25 mouse cellular contexts compared by ENCODE assay signal in the genomic region with DNA sequence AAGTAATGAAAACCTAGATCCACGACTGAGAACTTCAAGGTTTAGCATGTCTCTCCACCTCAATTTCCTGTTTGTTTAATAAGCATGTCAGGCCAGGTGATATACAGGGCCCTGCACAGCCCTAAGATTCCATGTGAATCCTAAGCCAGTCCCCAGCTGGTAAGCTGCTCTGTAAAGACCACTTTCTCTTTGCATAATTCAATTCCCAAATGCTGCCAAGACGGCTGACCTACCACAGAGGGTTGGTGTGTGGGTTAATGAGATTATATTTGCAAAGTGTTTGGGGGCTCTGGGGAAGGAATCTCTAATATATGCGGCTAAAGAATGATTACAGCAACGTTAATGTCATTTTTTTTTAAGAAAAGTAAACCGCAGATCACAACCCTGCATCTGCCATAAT.
A peak's percentile ranks its signal among the peaks of the same experiment; 100 is the strongest.
DNase-seq lines count a peak whose midpoint lies in the region; ATAC-seq lines count a peak whose summit lies in the region.
"Had no signal": no experiment of that assay in that cellular context is flagged by ENCODE, and none has a peak within 500 bp of the region (broad histone marks: within the 10 kb centered on the region; RNA-seq: fewer than 3 reads in every experiment).

No protein-coding gene starts in this region.

- H3K9me3 ChIP-seq in midbrain, embryonic 13.5 days: no peaks in the 10 kb centered on the region
- no peaks in the 10 kb centered on the region for H3K9me3 ChIP-seq in midbrain, embryonic 15.5 days
- no peaks in the 10 kb centered on the region for H3K9me3 ChIP-seq in hindbrain, embryonic 14.5 days (ENCODE audit: control insufficient read depth, low read length)
- H3K9me3 ChIP-seq: heart, embryonic 12.5 days; kidney, embryonic 15.5 days had no signal

- H3K4me1 ChIP-seq in midbrain, embryonic 13.5 days (replicated peaks): peaks cover 17% of the 10 kb centered on the region; the same call in 1 of the 2 replicates
- peaks cover 4% of the 10 kb centered on the region for H3K4me1 ChIP-seq in midbrain, embryonic 15.5 days
- H3K4me1 ChIP-seq in hindbrain, embryonic 14.5 days (replicated peaks; ENCODE audit: control insufficient read depth, insufficient read depth, low read length): peaks cover 3% of the 10 kb centered on the region; the same call in 1 of the 2 replicates
- H3K4me1 ChIP-seq: kidney, embryonic 15.5 days had no signal

- DNase-seq in heart, adult 11 months: peak; percentile 16
- no peak for DNase-seq in heart, postnatal 25 days (ENCODE audit: low spot score)
- DNase-seq in hindbrain, embryonic 14.5 days (ENCODE audit: low spot score): peak; percentile 39
- DNase-seq in heart, adult 9 months (ENCODE audit: low spot score in 2 of 2): no peak
- DNase-seq in neural tube, embryonic 10.5 days (ENCODE audit: extremely low spot score, low spot score): no peak
- DNase-seq: adrenal gland, adult 8-10 months; B cell, adult 2 months; cerebellum, adult 8-10 months; gastrocnemius, postnatal 10 days; heart, postnatal 10 days; kidney, adult 11 months; kidney, postnatal 36 days; lung, postnatal 4 days; thymus, adult 2 months; thymus, postnatal 4 days had no signal

- no peak overlapping the region for H3K4me2 ChIP-seq in midbrain, embryonic 13.5 days (replicated peaks)
- H3K4me2 ChIP-seq in midbrain, embryonic 15.5 days: no peak overlapping the region
- no peak overlapping the region for H3K4me2 ChIP-seq in hindbrain, embryonic 14.5 days (replicated peaks)
- H3K4me2 ChIP-seq: heart, embryonic 12.5 days; kidney, embryonic 15.5 days had no signal

- no peaks in the 10 kb centered on the region for H3K36me3 ChIP-seq in midbrain, embryonic 13.5 days
- H3K36me3 ChIP-seq in midbrain, embryonic 15.5 days (replicated peaks): no peaks in the 10 kb centered on the region
- H3K36me3 ChIP-seq in hindbrain, embryonic 14.5 days (replicated peaks; ENCODE audit: control insufficient read depth, insufficient read depth): no peaks in the 10 kb centered on the region
- H3K36me3 ChIP-seq: G1E; heart, embryonic 12.5 days; kidney, embryonic 15.5 days had no signal

- H3K4me3 ChIP-seq in midbrain, embryonic 13.5 days (replicated peaks): no peak overlapping the region
- H3K4me3 ChIP-seq in midbrain, embryonic 15.5 days: no peak overlapping the region
- H3K4me3 ChIP-seq in hindbrain, embryonic 14.5 days (replicated peaks; ENCODE audit: low read length): no peak overlapping the region
- H3K4me3 ChIP-seq: heart, embryonic 12.5 days; kidney, embryonic 15.5 days; left cerebral cortex, adult 2 months; myocyte had no signal

- no peak overlapping the region for H3K27ac ChIP-seq in midbrain, embryonic 13.5 days
- no peak overlapping the region for H3K27ac ChIP-seq in midbrain, embryonic 15.5 days
- no peak overlapping the region for H3K27ac ChIP-seq in hindbrain, embryonic 14.5 days
- H3K27ac ChIP-seq: kidney, embryonic 15.5 days; left cerebral cortex, adult 2 months; stomach, postnatal 0 days had no signal

- H3K27me3 ChIP-seq in midbrain, embryonic 13.5 days: no peaks in the 10 kb centered on the region
- no peaks in the 10 kb centered on the region for H3K27me3 ChIP-seq in midbrain, embryonic 15.5 days (replicated peaks)
- no peaks in the 10 kb centered on the region for H3K27me3 ChIP-seq in hindbrain, embryonic 14.5 days (ENCODE audit: control insufficient read depth, insufficient read depth, low read length)
- H3K27me3 ChIP-seq: CH12.LX; heart, embryonic 12.5 days; kidney, embryonic 15.5 days had no signal

- no peak overlapping the region for H3K9ac ChIP-seq in midbrain, embryonic 13.5 days (replicated peaks)
- H3K9ac ChIP-seq in midbrain, embryonic 15.5 days: no peak overlapping the region
- no peak overlapping the region for H3K9ac ChIP-seq in hindbrain, embryonic 14.5 days
- H3K9ac ChIP-seq: heart, embryonic 12.5 days; kidney, embryonic 15.5 days had no signal

- intact Hi-C loops in heart, postnatal 25 days (cut with DNase I): no loop called here

- WGBS in midbrain, embryonic 13.5 days: 41% methylated on average over 5 of the region's 5 CpGs
- WGBS in midbrain, embryonic 15.5 days: 27% methylated on average over 5 of the region's 5 CpGs
- 32% methylated on average over 5 of the region's 5 CpGs for WGBS in hindbrain, embryonic 14.5 days

- ATAC-seq in midbrain, embryonic 13.5 days: peak; percentile 82
- ATAC-seq in midbrain, embryonic 15.5 days (replicated peaks): no peak; the same call in 1 of the 2 replicates
- ATAC-seq in hindbrain, embryonic 14.5 days (ENCODE audit: low FRiP score): peak; percentile 64; the same call in 1 of the 2 replicates
- ATAC-seq: activated CD4-positive, CD25-positive, alpha-beta regulatory T cell, adult 4 months had no signal

Comparison
In these comparisons a context has a peak if more than half of its experiments do, and no peak if none do; other contexts are left out.
1. DNase-seq: peak in heart, adult 11 months (single experiment) and hindbrain, embryonic 14.5 days (single experiment); none in heart, postnatal 25 days (single experiment), heart, adult 9 months (0 of 2) and neural tube, embryonic 10.5 days (single experiment).